Mouse (Mus musculus): ENCODE measurements around the gene Olfr397. TPM values are rescaled to one million over a fixed set of nuclear protein-coding genes. Genes with fewer than 3 reads are reported as not detected.

The Olfr397 gene
- polyA plus RNA-seq (2014; fragmentation: Nextera tagmentation; extraction: Ambion mirVana) = not detected in 2 replicates

- ATAC-seq (ENCODE audit: low FRiP score) (no peak), DNase-seq (ENCODE audit: low spot score) (no peak)
- Histone ChIP-seq H3K9ac (no peak within 1 kb of the TSS), H3K4me2 (replicated peaks) (no peak within 1 kb of the TSS), H3K27ac (no peak within 1 kb of the TSS), H3K9me3 (ENCODE audit: control insufficient read depth, low read length) (peaks cover 33% of the 10 kb centered on the region), H3K27me3 (ENCODE audit: control insufficient read depth, insufficient read depth, low read length) (no peaks in the 10 kb centered on the region), H3K36me3 (replicated peaks; ENCODE audit: control insufficient read depth, insufficient read depth) (no peaks in the 10 kb centered on the region), H3K4me1 (replicated peaks; ENCODE audit: control insufficient read depth, insufficient read depth, low read length) (no peaks in the 10 kb centered on the region), H3K4me3 (replicated peaks; ENCODE audit: low read length) (no peak within 1 kb of the TSS)
- 85% methylated on average over 1 of the region's 1 CpGs for WGBS
Observed at GRCm38 (mm10) chr11:73960517-73960916, at the start of gene Olfr397. Gene Olfr397, plus strand, starts transcription at chr11:73960817.

- no peaks in the 10 kb centered on the region for H3K36me3 ChIP-seq (replicated peaks; ENCODE audit: control insufficient read depth, insufficient read depth)
- H3K9me3 ChIP-seq (ENCODE audit: control insufficient read depth, low read length) = peaks cover 13% of the 10 kb centered on the region; the same call in 1 of the 2 replicates
- no peak within 1 kb of the TSS for H3K9ac ChIP-seq
- H3K4me1 ChIP-seq (replicated peaks; ENCODE audit: control insufficient read depth, insufficient read depth, low read length) = no peaks in the 10 kb centered on the region
- H3K4me2 ChIP-seq (replicated peaks) = no peak within 1 kb of the TSS
- H3K4me3 ChIP-seq (replicated peaks; ENCODE audit: low read length) = no peak within 1 kb of the TSS
- no peak within 1 kb of the TSS for H3K27ac ChIP-seq
- H3K27me3 ChIP-seq (ENCODE audit: control insufficient read depth, insufficient read depth, low read length) = no peaks in the 10 kb centered on the region
- ATAC-seq (ENCODE audit: low FRiP score) = no peak
- DNase-seq (ENCODE audit: low spot score) = no peak
Observed at GRCm38 (mm10) chr11:73936377-73936776, 24.2 kb upstream of the Olfr397 start, which contains the start of gene Olfr23. Gene Olfr23, plus strand, starts transcription at chr11:73936677.

GRCm38 (mm10) chr11:73990307-73990706, 29.7 kb downstream of the Olfr397 start, which contains the start of gene Olfr398:
Gene Olfr398, minus strand, starts transcription at chr11:73990407.
- ATAC-seq (ENCODE audit: low FRiP score) = no peak
- no peak within 1 kb of the TSS for H3K4me2 ChIP-seq (replicated peaks)
- H3K27ac ChIP-seq = no peak within 1 kb of the TSS
- peaks cover 10% of the 10 kb centered on the region for H3K9me3 ChIP-seq (ENCODE audit: control insufficient read depth, low read length)
- DNase-seq (ENCODE audit: low spot score) = no peak
- H3K4me1 ChIP-seq (replicated peaks; ENCODE audit: control insufficient read depth, insufficient read depth, low read length) = no peaks in the 10 kb centered on the region
- no peaks in the 10 kb centered on the region for H3K27me3 ChIP-seq (ENCODE audit: control insufficient read depth, insufficient read depth, low read length)
- H3K36me3 ChIP-seq (replicated peaks; ENCODE audit: control insufficient read depth, insufficient read depth) = no peaks in the 10 kb centered on the region
- no peak within 1 kb of the TSS for H3K4me3 ChIP-seq (replicated peaks; ENCODE audit: low read length)
- H3K9ac ChIP-seq = no peak within 1 kb of the TSS

GRCm38 (mm10) chr11:73993115-73993514, 32.5 kb downstream of the Olfr397 start:
- Histone ChIP-seq H3K4me3 (replicated peaks; ENCODE audit: low read length) (no peak overlapping the region), H3K9me3 (ENCODE audit: control insufficient read depth, low read length) (peaks cover 10% of the 10 kb centered on the region), H3K36me3 (replicated peaks; ENCODE audit: control insufficient read depth, insufficient read depth) (no peaks in the 10 kb centered on the region), H3K4me2 (replicated peaks) (no peak overlapping the region), H3K27me3 (ENCODE audit: control insufficient read depth, insufficient read depth, low read length) (no peaks in the 10 kb centered on the region), H3K4me1 (replicated peaks; ENCODE audit: control insufficient read depth, insufficient read depth, low read length) (no peaks in the 10 kb centered on the region), H3K9ac (no peak overlapping the region), H3K27ac (no peak overlapping the region)
- no peak for DNase-seq (ENCODE audit: low spot score)
- ATAC-seq (ENCODE audit: low FRiP score) = no peak

Other genes starting within 250 kb of the Olfr397 start
- not detected in 2 replicates for gene Olfr389, start 180.1 kb upstream of the Olfr397 start, polyA plus RNA-seq (2014; fragmentation: Nextera tagmentation; extraction: Ambion mirVana)
- gene Olfr390, start 177.9 kb upstream of the Olfr397 start, polyA plus RNA-seq (2014; fragmentation: Nextera tagmentation; extraction: Ambion mirVana) = not detected in 2 replicates
- not detected in 2 replicates for gene Olfr391-ps, start 157.8 kb upstream of the Olfr397 start, polyA plus RNA-seq (2014; fragmentation: Nextera tagmentation; extraction: Ambion mirVana)
- not detected in 2 replicates for gene Olfr392, start 143.8 kb upstream of the Olfr397 start, polyA plus RNA-seq (2014; fragmentation: Nextera tagmentation; extraction: Ambion mirVana)
- not detected in 2 replicates for gene Olfr393, start 109.4 kb upstream of the Olfr397 start, polyA plus RNA-seq (2014; fragmentation: Nextera tagmentation; extraction: Ambion mirVana)
- not detected in 2 replicates for gene Olfr394, start 70.0 kb upstream of the Olfr397 start, polyA plus RNA-seq (2014; fragmentation: Nextera tagmentation; extraction: Ambion mirVana)
- not detected in 2 replicates for gene Olfr395, start 51.5 kb upstream of the Olfr397 start, polyA plus RNA-seq (2014; fragmentation: Nextera tagmentation; extraction: Ambion mirVana)
- gene Olfr23, start 24.1 kb upstream of the Olfr397 start, polyA plus RNA-seq (2014; fragmentation: Nextera tagmentation; extraction: Ambion mirVana) = not detected in 2 replicates
- gene Olfr398, start 29.6 kb downstream of the Olfr397 start, polyA plus RNA-seq (2014; fragmentation: Nextera tagmentation; extraction: Ambion mirVana) = not detected in 2 replicates
- gene Olfr139, start 95.7 kb downstream of the Olfr397 start, polyA plus RNA-seq (2014; fragmentation: Nextera tagmentation; extraction: Ambion mirVana) = not detected in 2 replicates
- gene Olfr399, start 95.8 kb downstream of the Olfr397 start, polyA plus RNA-seq (2014; fragmentation: Nextera tagmentation; extraction: Ambion mirVana) = not detected in 2 replicates
- gene Zfp616, start 109.1 kb downstream of the Olfr397 start, polyA plus RNA-seq (2014; fragmentation: Nextera tagmentation; extraction: Ambion mirVana) = not detected in 2 replicates
- gene Olfr401, start 152.9 kb downstream of the Olfr397 start, polyA plus RNA-seq (2014; fragmentation: Nextera tagmentation; extraction: Ambion mirVana) = not detected in 2 replicates
- not detected in 2 replicates for gene Olfr402, start 192.7 kb downstream of the Olfr397 start, polyA plus RNA-seq (2014; fragmentation: Nextera tagmentation; extraction: Ambion mirVana)
- gene Olfr403, start 225.4 kb downstream of the Olfr397 start, polyA plus RNA-seq (2014; fragmentation: Nextera tagmentation; extraction: Ambion mirVana) = not detected in 2 replicates